Mouse (Mus musculus) liver, adult (tissue): ENCODE results near the gene Serinc5.

ENCODE experiments used
- GATA4 ChIP-seq: IDR thresholded peaks from 2 replicates; pipeline ENCODE4 v1.6.1; 2014; ENCODE audit warnings: mild to moderate bottlenecking, low read length; ENCODE audit not compliant: insufficient replicate concordance

Gene Serinc5

DNA sequence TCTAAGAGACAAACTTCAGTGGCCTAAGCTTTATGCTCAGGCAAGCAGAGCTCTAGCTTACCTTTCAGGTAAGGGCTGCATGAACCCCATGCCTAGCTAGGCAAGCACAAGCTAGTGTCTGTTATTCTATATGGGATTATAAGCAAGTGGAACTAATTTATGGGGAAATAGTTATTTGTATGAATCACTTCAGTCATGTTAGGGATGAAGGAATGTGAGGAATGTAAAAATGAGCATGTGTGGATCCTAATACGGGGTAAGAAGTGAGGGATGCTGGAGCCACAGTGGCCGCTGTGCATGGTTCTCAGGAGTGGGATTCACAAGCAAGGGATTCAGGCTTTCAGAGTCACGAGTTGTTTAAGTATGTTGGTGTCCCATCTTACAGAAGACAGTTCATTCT, 64.4 kb downstream of the Serinc5 start:
- TF ChIP-seq GATA4: no peak

- TF ChIP-seq GATA4: no peak
Observed at GRCm38 (mm10) chr13:92675897-92676584, 65.2 kb downstream of the Serinc5 start.

- no peak for TF ChIP-seq GATA4
Observed at GRCm38 (mm10) chr13:92677656-92678055, 66.8 kb downstream of the Serinc5 start.

DNA sequence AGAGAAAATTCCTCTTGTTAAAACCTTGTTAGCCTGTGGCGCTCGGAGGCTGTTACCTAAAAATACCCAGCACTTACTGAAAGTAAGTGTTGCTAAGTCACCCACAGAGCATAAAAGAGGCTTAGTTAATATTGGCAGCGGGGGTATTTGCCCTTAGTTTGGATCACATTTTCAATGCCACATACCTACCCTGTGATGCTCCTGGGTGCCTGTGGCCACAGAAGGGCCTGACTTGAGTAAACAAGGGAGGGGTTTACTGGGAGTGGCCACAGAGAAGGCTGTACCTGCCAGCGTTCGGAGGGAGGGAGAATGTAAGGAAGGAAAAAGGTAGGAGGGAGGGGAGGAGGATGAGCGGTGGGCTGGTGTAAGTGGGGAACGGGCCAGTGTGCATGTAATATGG, 68.8 kb downstream of the Serinc5 start:
- no peak for TF ChIP-seq GATA4

GRCm38 (mm10) chr13:92681541-92681940, 70.7 kb downstream of the Serinc5 start:
- TF ChIP-seq GATA4: no peak

DNA sequence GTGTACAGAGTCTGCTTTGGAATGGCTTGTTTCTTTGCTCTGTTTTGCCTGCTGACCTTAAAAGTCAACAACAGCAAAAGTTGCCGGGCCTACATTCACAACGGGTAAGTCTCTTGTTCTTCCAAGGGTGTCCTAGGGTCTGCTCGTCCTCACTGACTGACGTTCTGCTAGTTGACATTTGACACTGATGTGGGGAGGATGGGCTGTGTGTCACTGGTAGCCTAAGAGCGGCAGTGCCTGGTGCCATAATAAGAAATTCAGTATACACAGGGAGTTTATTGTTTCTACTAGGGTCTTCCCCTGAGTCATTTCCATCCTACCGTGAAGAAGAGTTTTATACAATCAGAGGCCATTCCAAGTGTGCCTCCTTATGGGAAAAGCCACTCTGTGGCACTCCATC, 71.9 kb downstream of the Serinc5 start:
- no peak for TF ChIP-seq GATA4

- TF ChIP-seq GATA4: no peak
Observed at GRCm38 (mm10) chr13:92683464-92683863, 72.6 kb downstream of the Serinc5 start.

DNA sequence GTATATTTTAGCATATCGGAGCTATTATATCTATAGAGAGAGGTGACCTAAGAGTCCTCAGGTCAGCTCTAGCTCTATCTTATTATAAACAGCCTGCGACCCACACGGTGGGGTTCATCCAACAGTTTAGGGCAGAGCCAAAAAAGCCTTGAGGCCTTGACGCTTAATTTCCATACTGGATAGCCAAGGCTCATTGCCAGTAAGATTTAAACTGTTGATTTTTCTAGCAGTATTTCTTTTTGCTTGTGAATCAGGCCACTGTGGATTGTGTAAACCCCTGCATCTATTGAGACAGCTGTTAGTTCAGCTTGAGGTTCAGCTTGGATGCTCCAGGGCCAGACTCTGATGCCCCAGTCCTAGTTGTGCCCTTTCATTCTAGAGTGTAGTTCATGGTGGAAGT, 73.4 kb downstream of the Serinc5 start:
- TF ChIP-seq GATA4: no peak

DNA sequence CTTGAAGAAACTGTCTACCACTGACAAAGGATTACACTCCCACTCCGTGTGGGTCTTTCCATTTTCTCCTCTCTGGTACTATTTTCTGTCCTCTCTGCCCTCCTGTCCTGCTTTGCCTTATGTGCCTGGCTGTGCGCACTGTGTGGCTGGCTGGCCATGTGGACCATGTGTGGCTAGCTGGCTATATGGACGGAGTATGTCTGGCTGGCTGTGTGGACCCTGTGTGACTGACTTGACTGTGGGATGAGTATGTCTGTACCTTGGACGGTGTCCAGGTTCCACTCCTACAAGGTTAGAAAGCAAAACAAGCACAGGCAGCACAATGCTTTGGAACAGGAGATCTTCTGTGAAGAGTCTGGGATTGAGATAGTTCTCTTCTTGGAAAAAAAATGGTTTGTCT, 74.4 kb downstream of the Serinc5 start:
- no peak for TF ChIP-seq GATA4

GRCm38 (mm10) chr13:92689061-92689460, 78.2 kb downstream of the Serinc5 start:
- TF ChIP-seq GATA4: no peak

- TF ChIP-seq GATA4: no peak
Observed at GRCm38 (mm10) chr13:92693866-92694550, 83.1 kb downstream of the Serinc5 start.

DNA sequence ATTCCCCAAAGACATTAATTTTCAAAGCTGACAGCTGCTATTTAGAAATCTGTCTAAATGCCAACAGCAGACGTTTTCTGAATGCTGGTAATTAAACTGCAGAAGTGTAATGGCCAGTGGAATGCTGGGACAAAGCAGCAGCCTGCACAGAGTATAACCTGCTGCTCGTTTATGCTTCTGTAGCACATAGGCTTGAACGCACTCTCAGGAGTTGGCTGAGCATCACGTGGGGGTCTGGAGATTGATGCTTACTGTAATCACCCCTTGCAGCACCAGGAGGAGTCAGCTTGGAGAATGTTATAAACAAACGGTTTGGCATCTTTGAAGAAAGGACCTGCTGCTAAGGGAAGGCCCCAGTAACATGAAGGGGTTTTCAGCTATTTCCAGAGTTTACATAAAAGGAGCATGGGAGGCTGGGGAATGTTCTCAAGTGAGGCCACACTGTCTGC, 85.6 kb downstream of the Serinc5 start:
- no peak for TF ChIP-seq GATA4

DNA sequence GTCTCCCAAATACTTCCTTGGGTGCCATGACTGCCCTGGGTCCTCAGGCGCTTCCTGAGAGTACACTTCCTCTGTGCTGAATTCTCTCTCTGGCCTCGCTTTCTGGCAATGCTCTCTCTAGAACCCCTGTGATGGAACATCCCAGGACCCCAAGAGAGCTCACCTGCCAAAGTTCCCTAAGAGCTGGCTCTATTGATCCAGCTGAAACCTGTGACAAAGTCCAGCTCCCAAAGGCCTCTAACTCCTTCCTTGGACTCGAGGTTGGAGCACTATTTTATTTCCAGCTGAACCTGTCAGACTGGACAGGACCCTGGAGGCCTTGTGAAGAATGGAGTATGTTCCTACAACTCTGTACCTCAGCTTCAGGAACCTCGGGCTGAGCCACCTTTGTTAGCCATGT, 86.2 kb downstream of the Serinc5 start:
- no peak for TF ChIP-seq GATA4

- no peak for TF ChIP-seq GATA4
Observed at GRCm38 (mm10) chr13:92698781-92699180, 87.9 kb downstream of the Serinc5 start.

GRCm38 (mm10) chr13:92699395-92699794, 88.5 kb downstream of the Serinc5 start:
- no peak for TF ChIP-seq GATA4

DNA sequence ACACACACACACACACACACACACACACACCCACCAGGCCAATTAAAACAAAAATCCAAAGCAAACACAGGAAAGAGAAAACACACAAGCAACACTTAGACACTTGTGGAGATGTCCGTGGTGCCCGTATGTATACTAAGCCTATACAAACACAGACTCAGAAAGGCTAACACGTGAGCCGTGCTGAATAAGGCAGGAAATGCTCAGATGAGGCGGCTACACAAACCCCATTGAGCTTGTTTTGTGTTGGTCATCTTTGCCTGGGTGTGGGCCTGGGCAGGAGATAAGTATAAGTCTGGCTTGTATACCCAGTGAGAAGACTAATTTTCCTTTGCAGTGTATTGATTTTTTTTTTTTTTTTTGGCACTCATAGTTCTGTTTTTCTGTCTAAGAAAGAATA, 91.1 kb downstream of the Serinc5 start:
- TF ChIP-seq GATA4: no peak

DNA sequence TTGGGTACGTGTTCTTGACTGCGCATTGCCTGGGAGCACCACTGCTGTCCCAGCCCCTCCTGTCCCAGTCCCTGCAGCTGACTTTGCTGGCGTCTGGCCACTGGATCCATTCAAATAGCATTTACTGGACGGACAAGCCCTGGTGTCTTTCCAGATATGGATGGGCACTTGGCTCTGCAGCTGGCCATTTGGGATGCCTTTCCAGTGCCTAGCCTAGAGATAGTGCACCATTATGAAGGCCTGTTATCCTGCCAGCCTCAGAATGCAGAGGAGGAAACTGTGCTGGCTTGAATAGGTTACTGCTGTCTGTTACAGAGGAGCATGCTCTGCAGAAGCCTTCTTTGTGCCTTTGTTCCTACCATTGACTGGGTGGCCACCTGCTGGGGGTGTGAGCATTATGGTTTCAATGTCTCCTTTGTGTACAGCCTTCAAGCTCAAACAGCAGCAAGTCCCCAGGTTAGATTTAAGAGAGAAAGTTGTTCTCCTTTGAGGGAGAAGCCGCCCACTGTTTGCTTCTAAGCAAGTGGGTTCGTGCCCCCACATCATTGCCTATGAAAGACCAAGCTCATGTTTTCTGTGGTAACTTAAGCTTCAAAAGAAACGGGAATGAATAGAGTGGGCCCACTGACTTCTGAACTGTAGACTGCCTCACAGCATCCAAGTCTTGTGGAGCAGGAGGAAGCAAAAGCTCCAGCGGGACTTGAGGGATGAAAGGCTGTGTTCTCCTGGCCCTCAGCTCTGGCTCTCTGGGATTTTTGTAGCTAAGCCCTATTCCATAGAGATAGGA, 92.5 kb downstream of the Serinc5 start:
- TF ChIP-seq GATA4: no peak

DNA sequence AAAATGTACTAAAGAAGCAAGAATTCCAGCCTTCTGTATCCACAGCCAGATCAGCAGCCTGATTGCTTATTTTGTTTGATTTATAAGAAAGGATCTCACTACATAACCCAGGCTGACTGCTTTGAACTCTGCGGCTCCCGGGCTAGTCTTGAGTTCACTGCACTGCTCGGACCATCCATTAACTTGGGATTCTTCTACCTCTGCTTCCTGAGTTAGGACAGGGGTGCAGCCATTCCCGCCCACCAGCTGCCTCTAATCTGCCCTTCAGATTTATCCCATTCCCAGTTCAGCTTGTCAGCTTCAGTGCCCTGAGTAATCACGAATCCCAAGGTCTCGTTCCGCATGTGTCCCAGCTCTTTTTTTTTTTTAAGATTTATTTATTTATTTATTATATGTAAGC, 93.3 kb downstream of the Serinc5 start:
- no peak for TF ChIP-seq GATA4
